ENCODE assay signal across 14 mouse cellular contexts in the genomic region with DNA sequence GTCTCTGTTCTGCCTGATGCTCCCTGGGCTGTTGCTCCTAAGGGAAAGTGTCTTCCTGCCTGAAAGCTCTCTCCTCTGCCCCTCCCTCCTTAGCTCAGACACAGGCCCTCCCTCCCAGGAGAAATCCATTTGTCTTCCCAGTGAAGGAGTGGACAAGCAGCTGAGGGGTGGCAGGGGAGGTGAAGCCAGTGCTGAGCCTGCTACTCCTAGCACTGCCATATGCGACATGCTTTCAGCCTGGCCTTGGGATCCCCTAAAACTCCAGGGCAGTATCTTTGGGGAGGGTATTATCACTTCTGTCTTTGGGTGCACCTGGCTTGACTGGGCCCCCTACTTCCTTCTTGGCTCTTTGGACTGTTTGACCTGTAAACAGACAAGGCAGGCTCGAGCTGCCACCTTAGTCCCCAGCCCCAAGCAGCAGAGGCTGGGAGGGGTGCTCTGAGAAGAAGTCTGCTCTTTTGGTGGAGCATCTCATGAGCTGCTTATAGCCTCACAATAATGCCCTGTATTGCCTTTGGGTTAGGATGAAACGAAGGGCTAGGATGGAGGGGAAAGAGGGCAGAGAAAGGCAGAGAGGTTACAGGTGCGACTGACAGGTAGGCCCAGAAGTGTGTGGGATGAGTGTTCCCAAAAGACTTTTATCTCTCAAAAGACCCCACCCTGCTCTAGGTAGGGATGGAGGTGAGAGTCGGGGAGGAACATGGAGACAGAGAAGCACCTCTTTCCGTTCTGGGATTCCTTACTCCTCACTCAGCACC. TPM values are rescaled to one million over a fixed set of nuclear protein-coding genes. Genes with fewer than 3 reads are reported as not detected.
DNase-seq lines count a peak whose midpoint lies in the region; ATAC-seq and TF ChIP-seq lines count a peak whose summit lies in the region.
"Had no signal": no experiment of that assay in that cellular context is flagged by ENCODE, and none has a peak within 500 bp of the region (broad histone marks: within the 10 kb centered on the region; RNA-seq: fewer than 3 reads in every experiment).

No protein-coding gene starts in this region.

- H3K9me3 ChIP-seq in heart, embryonic 11.5 days (replicated peaks; ENCODE audit: control insufficient read depth, low read length), result no peaks in the 10 kb centered on the region
- 0 out of 2 replicates have a peak, but pooled peaks cover 10% of the 10 kb centered on the region for H3K9me3 ChIP-seq in E14TG2a.4 (ENCODE audit: low read length)
- H3K9me3 ChIP-seq in embryonic facial prominence, embryonic 15.5 days (replicated peaks), result no peaks in the 10 kb centered on the region
- no peaks in the 10 kb centered on the region for H3K9me3 ChIP-seq in limb, embryonic 11.5 days (ENCODE audit: control insufficient read depth, low read length)
- H3K9me3 ChIP-seq: limb, embryonic 15.5 days had no signal

- no peak overlapping the region for H3K9ac ChIP-seq in heart, embryonic 11.5 days (ENCODE audit: low read depth, low read length)
- H3K9ac ChIP-seq in embryonic facial prominence, embryonic 15.5 days, result no peak overlapping the region
- H3K9ac ChIP-seq in limb, embryonic 11.5 days (ENCODE audit: low read length), result no peak overlapping the region
- H3K9ac ChIP-seq: limb, embryonic 15.5 days had no signal

- intact Hi-C loops in heart, postnatal 36 days (cut with DNase I), result no loop called here

- WGBS in heart, embryonic 11.5 days (ENCODE audit: insufficient replicate concordance), result 5% methylated on average over 6 of the region's 6 CpGs
- WGBS in embryonic facial prominence, embryonic 15.5 days, result 9% methylated on average over 6 of the region's 6 CpGs
- 8% methylated on average over 6 of the region's 6 CpGs for WGBS in limb, embryonic 11.5 days

- no peak for ATAC-seq in heart, embryonic 11.5 days (replicated peaks; ENCODE audit: insufficient number of reproducible peaks, low FRiP score, low TSS enrichment)
- ATAC-seq in embryonic facial prominence, embryonic 15.5 days (ENCODE audit: insufficient number of reproducible peaks, low FRiP score, low TSS enrichment, low read depth), result no peak
- no peak for ATAC-seq in limb, embryonic 11.5 days (ENCODE audit: insufficient number of reproducible peaks, low FRiP score, low TSS enrichment, low read depth)
- ATAC-seq in inflammation-experienced regulatory T-cells, adult 6 months, result no peak
- ATAC-seq: lung, postnatal 0 days had no signal

- 0 out of 2 replicates have a peak overlapping the region, but pooled peaks have one; percentile 23 for H3K4me3 ChIP-seq in heart, embryonic 11.5 days (ENCODE audit: low read depth, low read length)
- peak overlapping the region; percentile 57 for H3K4me3 ChIP-seq in E14TG2a.4 (replicated peaks; ENCODE audit: low read length)
- 0 out of 2 replicates have a peak overlapping the region, but pooled peaks have one; percentile 19 for H3K4me3 ChIP-seq in embryonic facial prominence, embryonic 15.5 days (replicated peaks)
- no peak overlapping the region for H3K4me3 ChIP-seq in limb, embryonic 11.5 days (ENCODE audit: low read depth, low read length)

- no peak overlapping the region for H3K27ac ChIP-seq in heart, embryonic 11.5 days (ENCODE audit: low read depth, low read length)
- H3K27ac ChIP-seq in embryonic facial prominence, embryonic 15.5 days (replicated peaks), result no peak overlapping the region
- H3K27ac ChIP-seq in limb, embryonic 11.5 days (replicated peaks; ENCODE audit: low read depth, low read length), result no peak overlapping the region
- H3K27ac ChIP-seq: limb, embryonic 15.5 days had no signal

- H3K27me3 ChIP-seq in heart, embryonic 11.5 days (ENCODE audit: control insufficient read depth, insufficient read depth, low read length), result peaks cover 95% of the 10 kb centered on the region
- peaks cover 96% of the 10 kb centered on the region for H3K27me3 ChIP-seq in E14TG2a.4 (ENCODE audit: insufficient read depth, low read length)
- H3K27me3 ChIP-seq in embryonic facial prominence, embryonic 15.5 days, result peaks cover 96% of the 10 kb centered on the region
- H3K27me3 ChIP-seq in limb, embryonic 11.5 days (ENCODE audit: control insufficient read depth, insufficient read depth, low read length), result peaks cover 65% of the 10 kb centered on the region

- no peaks in the 10 kb centered on the region for H3K36me3 ChIP-seq in heart, embryonic 11.5 days (ENCODE audit: control insufficient read depth, insufficient read depth, low read length)
- H3K36me3 ChIP-seq in E14TG2a.4 (ENCODE audit: insufficient read depth, low read length), result no peaks in the 10 kb centered on the region
- H3K36me3 ChIP-seq in embryonic facial prominence, embryonic 15.5 days, result no peaks in the 10 kb centered on the region
- H3K36me3 ChIP-seq in limb, embryonic 11.5 days (ENCODE audit: control insufficient read depth, insufficient read depth, low read length), result no peaks in the 10 kb centered on the region
- H3K36me3 ChIP-seq: limb, embryonic 15.5 days had no signal

- no peaks in the 10 kb centered on the region for H3K4me1 ChIP-seq in heart, embryonic 11.5 days (ENCODE audit: control insufficient read depth, insufficient read depth, low read length)
- peaks cover 35% of the 10 kb centered on the region for H3K4me1 ChIP-seq in E14TG2a.4 (replicated peaks; ENCODE audit: low read depth, low read length)
- peaks cover 21% of the 10 kb centered on the region for H3K4me1 ChIP-seq in embryonic facial prominence, embryonic 15.5 days
- peaks cover 18% of the 10 kb centered on the region for H3K4me1 ChIP-seq in limb, embryonic 11.5 days (ENCODE audit: control insufficient read depth, insufficient read depth, low read length)

- no peak for DNase-seq in heart, postnatal 36 days
- peak; percentile 25 for DNase-seq in limb, embryonic 11.5 days (ENCODE audit: low spot score)
- DNase-seq in cerebellum, postnatal 14 days, result no peak
- no peak for DNase-seq in B cell, adult 2 months
- DNase-seq: kidney, postnatal 36 days; thymus, adult 2 months had no signal

- no peak for TF ChIP-seq CTCF in E14TG2a.4 (conservative IDR thresholded peaks at IDR 0.05; ENCODE audit: low read length)

- H3K4me2 ChIP-seq in heart, embryonic 11.5 days, result 0 out of 2 replicates have a peak overlapping the region, but pooled peaks have one; percentile 35
- H3K4me2 ChIP-seq in embryonic facial prominence, embryonic 15.5 days (replicated peaks), result no peak overlapping the region
- H3K4me2 ChIP-seq in limb, embryonic 11.5 days (ENCODE audit: low read depth, severe bottlenecking), result peak overlapping the region; percentile 36; the same call in 1 of the 2 replicates

RNA-seq across cellular contexts. Expression of gene Hoxd1, which starts 17.1 kb away (rescaled TPM):
- 0.20 TPM in 1 of 2 replicates, not detected in the other for polyA plus RNA-seq in heart, embryonic 11.5 days (2014; fragmentation: Nextera tagmentation; extraction: Ambion mirVana)
- total RNA-seq in heart, postnatal 36 days (2021), result not detected
- polyA plus RNA-seq in embryonic facial prominence, embryonic 15.5 days (2015; fragmentation: Nextera tagmentation; extraction: Ambion mirVana), result 1.6 and 2.5 TPM in 2 replicates
- polyA plus RNA-seq in limb, embryonic 11.5 days (2014; fragmentation: Nextera tagmentation; extraction: Ambion mirVana), result 0.17 and 0.30 TPM in 2 replicates
- polyA plus RNA-seq in inflammation-experienced regulatory T-cells, adult 6 months (2017; shearing (Covaris generic)), result not detected
- polyA plus RNA-seq: heart, embryonic 14.5 days; lung, postnatal 0 days; spleen, adult 2 months had no signal

RNA-seq across cellular contexts. Expression of gene Gm28230, which starts 19.2 kb away (rescaled TPM):
- 0.10 TPM in 1 of 2 replicates, not detected in the other for polyA plus RNA-seq in heart, embryonic 11.5 days (2014; fragmentation: Nextera tagmentation; extraction: Ambion mirVana)
- not detected for total RNA-seq in heart, postnatal 36 days (2021)
- 0.09 and 0.40 TPM in 2 replicates for polyA plus RNA-seq in embryonic facial prominence, embryonic 15.5 days (2015; fragmentation: Nextera tagmentation; extraction: Ambion mirVana)
- 0.45 and 0.55 TPM in 2 replicates for polyA plus RNA-seq in limb, embryonic 11.5 days (2014; fragmentation: Nextera tagmentation; extraction: Ambion mirVana)
- not detected for polyA plus RNA-seq in inflammation-experienced regulatory T-cells, adult 6 months (2017; shearing (Covaris generic))
- polyA plus RNA-seq: heart, embryonic 14.5 days; lung, postnatal 0 days; spleen, adult 2 months had no signal

RNA-seq across cellular contexts. Expression of gene Hoxd4, which starts 34.0 kb away (rescaled TPM):
- not detected in 2 replicates for polyA plus RNA-seq in heart, embryonic 11.5 days (2014; fragmentation: Nextera tagmentation; extraction: Ambion mirVana)
- total RNA-seq in heart, postnatal 36 days (2021), result under 1 TPM; 0.19 to 0.28 TPM
- polyA plus RNA-seq in embryonic facial prominence, embryonic 15.5 days (2015; fragmentation: Nextera tagmentation; extraction: Ambion mirVana), result 0.35 and 0.62 TPM in 2 replicates
- polyA plus RNA-seq in limb, embryonic 11.5 days (2014; fragmentation: Nextera tagmentation; extraction: Ambion mirVana), result 0.84 and 1.9 TPM in 2 replicates
- not detected for polyA plus RNA-seq in inflammation-experienced regulatory T-cells, adult 6 months (2017; shearing (Covaris generic))
- polyA plus RNA-seq: lung, postnatal 0 days had no signal

RNA-seq across cellular contexts. Expression of gene Hoxd3, which starts 34.0 kb away (rescaled TPM):
- polyA plus RNA-seq in heart, embryonic 11.5 days (2014; fragmentation: Nextera tagmentation; extraction: Ambion mirVana), result 2.0 and 3.1 TPM in 2 replicates
- total RNA-seq in heart, postnatal 36 days (2021), result not detected
- polyA plus RNA-seq in embryonic facial prominence, embryonic 15.5 days (2015; fragmentation: Nextera tagmentation; extraction: Ambion mirVana), result 1.9 and 2.6 TPM in 2 replicates
- polyA plus RNA-seq in limb, embryonic 11.5 days (2014; fragmentation: Nextera tagmentation; extraction: Ambion mirVana), result 1.2 and 1.4 TPM in 2 replicates
- polyA plus RNA-seq in inflammation-experienced regulatory T-cells, adult 6 months (2017; shearing (Covaris generic)), result not detected
- polyA plus RNA-seq: lung, postnatal 0 days; spleen, adult 2 months had no signal

RNA-seq across cellular contexts. Expression of gene Hoxd8, which starts 41.3 kb away (rescaled TPM):
- 0.27 and 0.30 TPM in 2 replicates for polyA plus RNA-seq in heart, embryonic 11.5 days (2014; fragmentation: Nextera tagmentation; extraction: Ambion mirVana)
- total RNA-seq in heart, postnatal 36 days (2021), result 1 to 10 TPM; 1.1 to 1.3 TPM
- polyA plus RNA-seq in embryonic facial prominence, embryonic 15.5 days (2015; fragmentation: Nextera tagmentation; extraction: Ambion mirVana), result 6.4 and 8.0 TPM in 2 replicates
- polyA plus RNA-seq in limb, embryonic 11.5 days (2014; fragmentation: Nextera tagmentation; extraction: Ambion mirVana), result 11.6 and 13.1 TPM in 2 replicates
- polyA plus RNA-seq in inflammation-experienced regulatory T-cells, adult 6 months (2017; shearing (Covaris generic)), result not detected
